Mouse (Mus musculus) heart, postnatal 10 days (tissue): ENCODE data around the gene Adgra3. TPM values are rescaled to one million over a fixed set of nuclear protein-coding genes. Genes with fewer than 3 reads are reported as not detected.

ENCODE experiments used
- DNase-seq, 2 experiments: peaks; one replicate each; pipeline ENCODE4 v3.0.0; 2021
- intact Hi-C: fragments of 180-260 bp; cut with DNase I; formaldehyde crosslinking; loops from one replicate; pipeline ENCODE4 v1.15.1; 2025
- total RNA-seq, 2 experiments: library from RNA; stranded (reverse); gene quantifications; 2 replicates each; pipeline ENCODE4 v1.2.3; 2021

The Adgra3 gene
- total RNA-seq, 2 experiments from 2014 or later: 29.4 to 39.1 TPM

- intact Hi-C loops: loop anchor here (2.0 kb wide), 1 partner anchor 59 kb away; no protein-coding TSS in a partner anchor
- no peak for DNase-seq
Observed at GRCm38 (mm10) chr5:50033660-50034059, 25.1 kb downstream of the Adgra3 start.

DNA sequence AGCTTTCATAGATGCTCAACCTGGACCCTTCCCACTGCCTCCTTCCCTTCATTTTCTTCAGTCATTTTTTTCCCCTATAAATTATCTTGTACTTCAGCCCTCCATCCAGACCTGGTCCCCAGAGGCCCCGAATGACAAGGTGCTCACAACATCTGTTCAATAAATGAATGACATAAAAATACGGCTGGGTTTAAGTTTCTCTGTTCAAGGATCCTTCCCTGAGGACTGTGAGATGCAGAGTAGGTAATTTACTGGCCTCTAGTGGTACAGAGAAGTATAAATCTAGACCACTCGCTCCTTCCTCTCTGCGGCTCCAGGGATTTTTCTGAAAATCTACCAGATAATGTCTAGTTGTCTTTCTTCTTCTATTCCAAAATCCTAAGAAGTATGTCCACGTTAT is 26.5 kb downstream of the Adgra3 start:
- intact Hi-C loops: loop anchor here (1.0 to 2.0 kb wide), 2 partner anchors 32 to 58 kb away; no protein-coding TSS in a partner anchor
- DNase-seq: no peak

DNA sequence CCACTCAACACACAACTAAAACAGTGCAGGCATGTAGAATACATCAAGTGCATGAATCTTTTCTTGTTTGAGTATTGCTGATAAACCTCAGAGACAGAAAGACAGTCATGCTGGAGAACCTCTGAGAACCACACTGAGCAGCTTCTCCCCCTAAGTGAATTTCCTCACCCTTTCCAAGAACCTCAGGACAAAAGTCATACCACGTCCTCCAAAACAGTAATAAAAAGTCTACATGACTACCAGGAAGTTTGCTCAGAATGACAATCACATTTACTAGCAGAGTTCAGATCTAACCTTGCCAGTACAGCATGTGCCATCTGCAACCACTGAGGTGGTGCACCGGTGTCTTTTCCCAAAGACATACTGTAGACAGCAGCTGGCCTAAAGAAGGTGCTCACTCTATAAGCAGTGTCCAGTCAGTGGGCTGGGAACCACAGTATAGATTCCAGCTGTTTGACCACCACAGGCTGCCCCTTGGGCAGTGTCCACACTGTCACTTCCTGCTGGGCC is 27.0 kb downstream of the Adgra3 start:
- no peak for DNase-seq
- intact Hi-C loops: loop anchor here (1.0 to 2.0 kb wide), 2 partner anchors 32 to 57 kb away; no protein-coding TSS in a partner anchor

GRCm38 (mm10) chr5:50031288-50031687 is 27.5 kb downstream of the Adgra3 start:
- DNase-seq: no peak
- intact Hi-C loops: no loop called here

- intact Hi-C loops: no loop called here
- DNase-seq: no peak
Observed at GRCm38 (mm10) chr5:50029662-50030061, 29.1 kb downstream of the Adgra3 start.

GRCm38 (mm10) chr5:50027561-50027960 is 31.2 kb downstream of the Adgra3 start:
- intact Hi-C loops: no loop called here
- no peak for DNase-seq

DNA sequence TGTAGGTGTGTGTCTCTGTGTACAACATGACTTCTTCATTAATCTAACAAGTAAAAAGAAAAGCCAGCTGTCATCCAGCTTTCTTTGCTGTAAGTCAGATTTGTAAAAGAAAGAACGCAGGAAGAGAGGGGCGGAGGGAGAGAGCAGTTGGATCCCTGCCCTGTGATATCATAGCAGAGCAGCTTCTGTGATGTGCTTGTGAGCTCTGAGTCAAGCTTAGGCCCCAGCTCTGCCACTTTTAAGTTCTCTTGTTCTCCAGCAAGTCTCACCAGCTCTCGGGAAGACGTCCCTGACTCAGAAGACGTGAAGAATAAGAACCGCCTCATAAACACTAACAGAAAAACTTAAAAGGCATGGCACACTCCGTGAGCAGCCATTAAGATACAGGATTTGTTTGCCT is 31.8 kb downstream of the Adgra3 start:
- intact Hi-C loops: no loop called here
- peak; percentile 38 to 45 for DNase-seq

- no peak for DNase-seq
- intact Hi-C loops: no loop called here
Observed at GRCm38 (mm10) chr5:50026148-50026547, 32.7 kb downstream of the Adgra3 start.

DNA sequence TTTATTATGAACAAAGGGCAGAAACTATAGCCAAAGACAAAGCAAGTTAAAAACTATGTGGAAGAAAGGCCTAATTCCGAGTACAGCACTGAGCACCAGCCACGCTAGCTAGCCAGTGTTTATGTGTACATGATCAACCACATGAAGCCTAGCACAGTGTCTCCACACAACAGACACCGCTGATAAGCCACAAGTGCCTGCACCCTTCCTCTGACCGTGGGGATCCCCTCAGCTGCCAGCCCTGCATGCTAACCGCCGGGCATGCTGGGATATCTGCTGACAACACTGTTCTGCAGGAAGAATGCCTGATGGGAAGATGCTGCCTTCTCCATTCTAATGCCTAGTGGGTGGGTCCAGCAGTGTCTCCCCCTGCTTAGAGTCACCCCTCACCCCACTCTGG is 34.7 kb downstream of the Adgra3 start:
- no peak for DNase-seq
- intact Hi-C loops: no loop called here

- intact Hi-C loops: no loop called here
Observed at GRCm38 (mm10) chr5:50015987-50016587, 42.7 kb downstream of the Adgra3 start.

DNA sequence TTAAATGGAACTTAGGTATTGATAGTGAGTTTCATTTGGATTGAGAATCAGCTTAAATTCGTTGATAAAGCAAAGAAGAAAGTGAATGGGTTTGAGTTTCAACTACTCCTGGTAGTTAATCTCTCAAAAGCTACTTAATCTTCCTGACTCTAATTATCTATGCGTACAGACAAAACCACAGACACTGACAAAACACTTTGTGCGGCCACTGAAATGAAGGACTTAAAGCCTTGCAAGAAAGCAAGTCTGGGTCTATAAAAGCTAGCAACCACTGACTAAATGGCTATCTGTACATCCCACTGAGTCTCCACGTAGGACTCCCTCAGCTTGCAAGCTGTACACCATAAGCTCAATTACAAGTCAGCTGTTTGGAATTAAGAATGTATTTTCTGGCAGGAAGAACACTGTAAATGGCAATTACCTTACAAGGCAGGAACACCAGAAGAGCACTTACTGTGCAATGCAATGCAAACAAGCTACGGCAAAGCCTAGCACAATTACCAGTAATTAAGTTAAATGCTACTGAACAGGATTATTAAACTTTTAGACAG is 43.6 kb downstream of the Adgra3 start:
- intact Hi-C loops: no loop called here
- no peak for DNase-seq

More at GRCm38 (mm10) chr5:50015987-50016587, 42.7 kb downstream of the Adgra3 start:
- DNase-seq: no peak

DNA sequence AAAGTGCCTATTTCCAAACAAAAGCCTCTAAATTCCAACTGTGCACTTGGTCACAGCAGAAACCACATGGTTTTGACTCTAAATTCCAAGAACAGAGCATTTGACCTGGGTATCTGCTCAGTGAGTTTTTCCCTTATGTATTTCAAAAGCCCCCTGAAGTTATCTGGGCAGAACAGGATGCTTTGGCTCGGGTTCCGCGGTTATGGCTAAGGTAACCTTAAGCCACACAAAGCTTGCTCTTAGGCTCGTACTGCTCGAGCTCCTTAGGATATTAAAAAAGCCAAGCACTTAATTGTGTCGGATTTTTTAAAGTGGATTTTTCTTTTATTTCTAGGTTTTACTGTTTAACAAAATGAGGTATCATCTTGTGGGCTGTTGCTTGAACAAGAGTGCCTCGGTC is 44.1 kb downstream of the Adgra3 start:
- intact Hi-C loops: no loop called here
- no peak for DNase-seq

GRCm38 (mm10) chr5:50013965-50014364 is 44.8 kb downstream of the Adgra3 start:
- intact Hi-C loops: no loop called here
- DNase-seq: no peak

- no peak for DNase-seq
- intact Hi-C loops: no loop called here
Observed at GRCm38 (mm10) chr5:50008841-50009240, 50.0 kb downstream of the Adgra3 start.

DNA sequence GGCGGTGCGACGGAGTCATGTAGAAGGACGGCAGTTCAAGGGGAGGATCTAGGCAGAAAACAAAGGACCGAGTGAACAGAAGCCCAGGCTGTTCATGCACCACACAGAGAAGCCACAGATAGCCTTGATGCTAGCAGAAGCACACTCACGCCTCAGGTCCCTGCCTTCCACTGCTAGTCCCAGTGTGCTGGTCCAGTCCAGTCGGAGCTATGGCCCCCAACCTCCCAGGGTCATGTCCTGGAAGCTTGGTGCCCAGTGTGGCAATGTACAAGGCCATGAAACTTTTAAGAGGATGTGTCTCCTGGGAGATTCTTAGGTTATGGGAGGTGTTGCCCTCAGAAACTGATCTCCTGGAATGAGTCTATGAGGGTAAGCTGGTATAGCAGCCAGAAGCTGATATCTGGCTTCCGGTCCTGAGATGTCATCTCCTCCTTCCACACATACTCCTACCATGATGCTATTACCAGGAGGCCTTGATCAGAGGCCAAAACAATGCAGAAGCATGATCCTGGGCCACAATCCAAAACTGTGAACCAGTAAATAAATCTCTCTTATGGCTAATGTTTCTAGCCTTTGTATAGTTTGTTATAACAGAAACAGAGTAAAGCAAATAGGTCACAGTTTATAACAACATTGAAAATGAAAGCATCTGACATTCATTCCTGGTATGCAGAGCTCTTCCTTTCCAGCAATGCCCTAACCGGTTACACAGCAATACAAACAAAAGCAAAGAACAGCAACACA is 51.7 kb downstream of the Adgra3 start:
- DNase-seq: peak; percentile 48 to 50
- intact Hi-C loops: no loop called here

DNA sequence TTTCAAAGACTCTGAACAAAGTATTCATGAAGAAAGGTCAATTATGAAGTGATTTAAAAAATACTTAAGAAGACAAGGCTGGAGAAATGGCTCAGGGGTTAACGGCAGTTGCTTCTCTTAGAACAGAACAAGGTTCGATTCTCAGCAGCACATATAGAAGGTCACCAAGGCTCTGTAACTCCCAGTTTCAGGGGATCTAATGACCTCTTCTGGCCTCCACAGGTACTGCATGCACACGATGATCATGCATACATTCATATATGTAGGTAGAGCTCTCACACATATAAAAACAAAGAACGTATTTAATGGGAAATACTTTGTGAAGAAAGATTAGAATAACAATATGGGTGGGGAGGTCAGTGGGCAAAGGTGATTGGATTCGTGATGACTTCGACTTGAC is 56.5 kb downstream of the Adgra3 start:
- intact Hi-C loops: no loop called here
- peak in 1 of 2 experiments; percentile 15 for DNase-seq

DNA sequence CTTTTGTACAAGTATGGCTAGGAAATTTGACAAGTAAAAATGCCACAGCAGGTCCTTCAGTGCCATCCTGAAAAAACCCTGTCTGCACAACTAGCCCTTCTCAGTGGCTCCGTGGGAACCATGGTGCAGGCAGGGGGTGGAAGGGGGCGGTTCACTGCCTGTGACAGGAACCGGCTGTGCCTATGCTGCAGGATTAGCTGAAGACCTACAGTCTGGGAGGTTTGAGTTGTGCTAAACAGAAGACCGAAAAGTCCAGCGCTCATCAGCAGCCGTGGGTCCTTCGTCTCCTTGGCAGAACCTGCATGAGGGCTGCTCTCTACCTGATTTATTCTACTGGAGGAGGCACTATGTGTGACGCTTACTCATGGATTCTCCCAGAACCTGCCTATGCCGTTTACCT is 59.0 kb downstream of the Adgra3 start:
- intact Hi-C loops: loop anchor here (1.0 to 2.0 kb wide), 2 partner anchors 23 to 33 kb away; no protein-coding TSS in a partner anchor
- DNase-seq: peak in 1 of 2 experiments; percentile 20

DNA sequence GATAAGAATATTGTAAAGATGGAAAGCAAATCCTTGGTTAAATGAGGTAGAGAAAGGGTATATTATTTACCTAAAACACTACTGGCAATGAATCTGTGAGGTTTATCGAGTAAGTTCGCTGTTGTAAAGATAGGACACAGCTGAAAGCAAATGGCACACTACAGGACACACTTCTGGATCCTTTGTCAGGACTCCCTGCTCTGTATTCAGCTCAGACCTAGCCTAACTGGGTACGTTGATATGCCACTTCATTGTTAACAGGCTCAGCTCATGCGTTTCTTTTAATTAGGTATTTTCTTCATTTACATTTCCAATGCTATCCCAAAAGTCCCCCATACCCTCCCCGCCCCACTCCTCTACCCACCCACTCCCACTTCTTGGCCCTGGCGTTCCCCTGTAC is 61.8 kb downstream of the Adgra3 start:
- no peak for DNase-seq
- intact Hi-C loops: no loop called here

DNA sequence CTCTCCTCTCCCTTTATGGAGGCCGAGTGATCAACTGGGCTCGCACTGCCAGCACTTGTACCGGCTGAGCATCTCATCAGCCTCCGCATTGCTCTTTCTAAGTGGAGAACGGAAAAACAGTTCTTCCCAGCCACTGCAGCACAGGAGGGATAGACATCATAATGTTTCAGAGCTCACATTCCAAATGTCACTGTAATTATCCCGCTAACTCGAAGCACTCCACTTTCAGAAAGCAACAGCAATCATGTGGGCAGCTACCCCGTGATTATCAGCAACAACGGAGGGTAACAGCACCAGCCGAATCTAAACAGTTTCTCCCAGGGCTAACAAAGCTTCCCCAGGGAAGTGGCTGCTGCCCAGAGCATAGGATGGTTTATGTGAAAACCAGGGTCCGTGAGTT is 62.3 kb downstream of the Adgra3 start:
- DNase-seq: no peak
- intact Hi-C loops: no loop called here

DNA sequence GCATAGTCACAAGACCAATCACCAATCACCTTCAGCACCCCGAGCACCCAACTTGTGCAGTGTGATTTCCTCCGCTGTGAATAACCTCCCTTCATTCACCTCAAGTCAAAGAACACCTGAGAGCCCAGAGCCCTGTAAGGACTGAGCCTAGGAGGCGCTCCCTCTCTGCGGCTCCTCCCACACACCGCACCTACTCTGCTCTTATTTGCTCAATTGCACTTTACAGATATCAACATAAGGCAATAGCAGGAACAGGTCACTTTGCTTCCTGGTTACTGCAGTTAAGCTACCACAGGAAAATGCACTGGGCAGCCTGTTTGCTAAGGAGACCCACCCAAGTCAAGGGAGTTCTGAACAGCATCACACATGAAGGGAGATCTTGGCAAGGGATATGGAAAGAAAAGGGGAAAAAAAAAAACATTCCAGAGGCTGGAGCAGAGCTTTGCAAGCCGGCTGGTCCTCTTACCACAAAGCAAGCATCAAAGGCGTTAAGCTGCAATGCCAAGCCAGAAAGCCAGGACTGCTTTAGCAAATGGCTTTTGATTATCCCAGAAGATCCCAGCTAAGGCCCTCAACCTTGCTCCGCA is 68.0 kb downstream of the Adgra3 start:
- intact Hi-C loops: no loop called here
- no peak for DNase-seq
